Mouse (Mus musculus): ENCODE data around the gene Arl3.

DNA sequence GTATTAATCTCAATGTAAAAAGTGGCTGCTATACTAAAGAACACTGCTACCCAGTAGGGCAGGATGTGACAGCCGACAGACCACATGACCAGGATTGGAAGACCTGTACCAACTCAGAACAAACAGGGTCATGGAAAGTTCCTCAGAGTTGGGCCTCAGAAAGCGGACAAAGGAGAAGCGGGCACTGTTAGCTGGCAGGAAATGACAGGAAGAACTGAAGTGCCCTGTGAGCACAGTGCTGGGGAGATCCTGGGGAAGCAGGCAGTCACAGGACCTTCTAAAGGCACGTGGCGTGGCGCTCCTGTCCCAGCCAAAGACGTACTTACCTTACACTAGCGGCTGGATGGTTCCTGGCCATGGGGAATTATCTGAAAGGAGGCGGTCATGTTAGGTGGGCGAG lies 61.7 kb downstream of the Arl3 start:
- TF ChIP-seq CTCF (IDR thresholded peaks at IDR 0.05; ENCODE audit: control insufficient read depth, insufficient read depth, insufficient replicate concordance, low read depth, low read length) (no peak), POLR2A (IDR thresholded peaks at IDR 0.05; ENCODE audit: control insufficient read depth, low read depth, low read length) (no peak)
